Mouse (Mus musculus): ENCODE data around the gene Nav2. TPM values are rescaled to one million over a fixed set of nuclear protein-coding genes. Genes with fewer than 3 reads are reported as not detected.

The Nav2 gene
- total RNA-seq, 4 experiments from 2014 or later = 31.3 to 55.8 (median 41.0) TPM

GRCm38 (mm10) chr7:49513763-49514437 is 605.4 kb downstream of the Nav2 start:
- no peak for DNase-seq (ENCODE audit: low spot score)

- DNase-seq (ENCODE audit: low spot score) = no peak
These were observed 606.5 kb downstream of the Nav2 start for GRCm38 (mm10) chr7:49515012-49515411.

GRCm38 (mm10) chr7:49520504-49520903 is 612.0 kb downstream of the Nav2 start:
- DNase-seq (ENCODE audit: low spot score) = no peak

GRCm38 (mm10) chr7:49521349-49521748 is 612.8 kb downstream of the Nav2 start:
- no peak for DNase-seq (ENCODE audit: low spot score)

GRCm38 (mm10) chr7:49521976-49522375 is 613.5 kb downstream of the Nav2 start:
- no peak for DNase-seq (ENCODE audit: low spot score)

- DNase-seq (ENCODE audit: low spot score) = peak; percentile 21
These were observed 614.0 kb downstream of the Nav2 start for GRCm38 (mm10) chr7:49522411-49523114.

- DNase-seq (ENCODE audit: low spot score) = no peak
These were observed 614.6 kb downstream of the Nav2 start for GRCm38 (mm10) chr7:49523115-49523445.

- peak; percentile 21 for DNase-seq (ENCODE audit: low spot score)
These were observed 615.2 kb downstream of the Nav2 start for GRCm38 (mm10) chr7:49523729-49524128.

GRCm38 (mm10) chr7:49525348-49526100 is 617.0 kb downstream of the Nav2 start:
- DNase-seq (ENCODE audit: low spot score) = no peak

- DNase-seq (ENCODE audit: low spot score) = no peak
These were observed 617.6 kb downstream of the Nav2 start for GRCm38 (mm10) chr7:49526101-49526499.

GRCm38 (mm10) chr7:49527495-49527894 is 619.0 kb downstream of the Nav2 start:
- DNase-seq (ENCODE audit: low spot score) = no peak

GRCm38 (mm10) chr7:49527925-49528324 is 619.4 kb downstream of the Nav2 start:
- no peak for DNase-seq (ENCODE audit: low spot score)

- DNase-seq (ENCODE audit: low spot score) = no peak
These were observed 621.0 kb downstream of the Nav2 start for GRCm38 (mm10) chr7:49529498-49529897.

GRCm38 (mm10) chr7:49533571-49533970 is 625.1 kb downstream of the Nav2 start:
- DNase-seq (ENCODE audit: low spot score) = no peak

- no peak for DNase-seq (ENCODE audit: low spot score)
These were observed 625.7 kb downstream of the Nav2 start for GRCm38 (mm10) chr7:49534208-49534607.

- no peak for DNase-seq (ENCODE audit: low spot score)
These were observed 629.8 kb downstream of the Nav2 start for GRCm38 (mm10) chr7:49538360-49538759.

- DNase-seq (ENCODE audit: low spot score) = no peak
These were observed 631.7 kb downstream of the Nav2 start for GRCm38 (mm10) chr7:49540181-49540580.

GRCm38 (mm10) chr7:49542135-49542534 is 633.6 kb downstream of the Nav2 start:
- no peak for DNase-seq (ENCODE audit: low spot score)

GRCm38 (mm10) chr7:49544775-49545705 is 636.5 kb downstream of the Nav2 start:
- DNase-seq (ENCODE audit: low spot score) = no peak

GRCm38 (mm10) chr7:49545706-49546097 is 637.2 kb downstream of the Nav2 start:
- DNase-seq (ENCODE audit: low spot score) = no peak

GRCm38 (mm10) chr7:49548397-49548796 is 639.9 kb downstream of the Nav2 start:
- no peak for DNase-seq (ENCODE audit: low spot score)
